7 mouse cellular contexts compared by ENCODE assay signal in the genomic region with DNA sequence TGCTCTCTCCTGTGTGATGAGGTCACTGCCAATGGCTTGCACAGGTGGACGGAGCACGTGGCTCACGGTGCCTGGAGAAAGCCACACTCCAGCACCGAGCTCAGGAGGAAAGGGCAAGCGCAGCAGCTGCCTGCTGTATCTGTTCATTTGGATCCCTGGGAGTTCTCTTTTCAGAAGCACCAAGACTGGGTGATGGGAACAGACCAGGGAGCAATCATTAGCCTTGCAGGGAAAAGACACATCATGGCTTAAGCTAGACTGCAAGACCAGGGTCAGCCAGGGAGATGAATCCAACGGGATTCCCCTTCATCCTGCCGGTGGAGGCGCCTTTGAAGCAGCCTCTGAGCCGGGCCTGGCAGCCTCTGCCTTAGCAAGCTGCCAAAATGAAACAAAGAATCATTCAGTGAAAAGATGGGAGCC. TPM values are rescaled to one million over a fixed set of nuclear protein-coding genes. Genes with fewer than 3 reads are reported as not detected.
DNase-seq lines count a peak whose midpoint lies in the region; ATAC-seq lines count a peak whose summit lies in the region.

No protein-coding gene starts in this region.

- peaks cover 14% of the 10 kb centered on the region for H3K4me1 ChIP-seq in hindbrain, embryonic 14.5 days (replicated peaks; ENCODE audit: control insufficient read depth, insufficient read depth, low read length)
- H3K4me1 ChIP-seq in midbrain, embryonic 10.5 days = peaks cover 26% of the 10 kb centered on the region

- H3K4me3 ChIP-seq in hindbrain, embryonic 14.5 days (replicated peaks; ENCODE audit: low read length) = no peak overlapping the region
- peak overlapping the region; percentile 9; the same call in 1 of the 2 replicates for H3K4me3 ChIP-seq in midbrain, embryonic 10.5 days

- no peaks in the 10 kb centered on the region for H3K9me3 ChIP-seq in hindbrain, embryonic 14.5 days (ENCODE audit: control insufficient read depth, low read length)
- no peaks in the 10 kb centered on the region for H3K9me3 ChIP-seq in midbrain, embryonic 10.5 days (replicated peaks)

- H3K27me3 ChIP-seq in hindbrain, embryonic 14.5 days (ENCODE audit: control insufficient read depth, insufficient read depth, low read length) = no peaks in the 10 kb centered on the region
- no peaks in the 10 kb centered on the region for H3K27me3 ChIP-seq in midbrain, embryonic 10.5 days (ENCODE audit: low read depth, poor library complexity, severe bottlenecking)

- no peaks in the 10 kb centered on the region for H3K36me3 ChIP-seq in hindbrain, embryonic 14.5 days (replicated peaks; ENCODE audit: control insufficient read depth, insufficient read depth)
- H3K36me3 ChIP-seq in midbrain, embryonic 10.5 days = no peaks in the 10 kb centered on the region

- 0 out of 2 replicates have a peak overlapping the region, but pooled peaks have one; percentile 25 for H3K9ac ChIP-seq in hindbrain, embryonic 14.5 days

- WGBS in hindbrain, embryonic 14.5 days = 21% methylated on average over 9 of the region's 9 CpGs
- 37% methylated on average over 9 of the region's 9 CpGs for WGBS in midbrain, embryonic 10.5 days

- DNase-seq in retina, postnatal 1 day = peak; percentile 29
- no peak for DNase-seq in retina, embryonic 14.5 days (ENCODE audit: low spot score)
- peak; percentile 56 for DNase-seq in embryo, embryonic 9.5 days (ENCODE audit: extremely low spot score)
- peak; percentile 71 for DNase-seq in hindbrain, embryonic 14.5 days (ENCODE audit: low spot score)
- DNase-seq in midbrain, embryonic 10.5 days (ENCODE audit: low spot score) = peak; percentile 59
- peak; percentile 85 for DNase-seq in testis, postnatal 14 days (ENCODE audit: low spot score)
- DNase-seq in yolk sac, embryonic 10.5 days (ENCODE audit: low spot score) = no peak

- peak; percentile 40; the same call in 1 of the 2 replicates for ATAC-seq in hindbrain, embryonic 14.5 days (ENCODE audit: low FRiP score)

- H3K4me2 ChIP-seq in hindbrain, embryonic 14.5 days (replicated peaks) = no peak overlapping the region

- H3K27ac ChIP-seq in hindbrain, embryonic 14.5 days = peak overlapping the region; percentile 15
- peak overlapping the region; percentile 55 for H3K27ac ChIP-seq in midbrain, embryonic 10.5 days (replicated peaks)

RNA-seq across cellular contexts. Expression of a gene that starts 7.3 kb away (rescaled TPM):
- polyA plus RNA-seq in hindbrain, embryonic 14.5 days (2014; fragmentation: Nextera tagmentation; extraction: Ambion mirVana) = 0.25 and 0.27 TPM in 2 replicates
- polyA plus RNA-seq in midbrain, embryonic 10.5 days (2016; fragmentation: Nextera tagmentation; extraction: Ambion mirVana) = 1.5 and 2.2 TPM in 2 replicates

RNA-seq across cellular contexts. Expression of a gene that starts 23.5 kb away (rescaled TPM):
- polyA plus RNA-seq in hindbrain, embryonic 14.5 days (2014; fragmentation: Nextera tagmentation; extraction: Ambion mirVana) = not detected in 2 replicates
- polyA plus RNA-seq in midbrain, embryonic 10.5 days (2016; fragmentation: Nextera tagmentation; extraction: Ambion mirVana) = not detected in 2 replicates

Comparison
In these comparisons a context has a peak if more than half of its experiments do, and no peak if none do; other contexts are left out.
1. DNase-seq: peak in retina, postnatal 1 day (single experiment), embryo, embryonic 9.5 days (single experiment), hindbrain, embryonic 14.5 days (single experiment), midbrain, embryonic 10.5 days (single experiment) and testis, postnatal 14 days (single experiment); none in retina, embryonic 14.5 days (single experiment) and yolk sac, embryonic 10.5 days (single experiment).